Mouse (Mus musculus): Measurements from ENCODE around the gene Fpr3. TPM values are rescaled to one million over a fixed set of nuclear protein-coding genes. Genes with fewer than 3 reads are reported as not detected.

Gene Fpr3
- polyA plus RNA-seq (2012; ENCODE audit: low replicate concordance), result not detected in 2 replicates

DNA sequence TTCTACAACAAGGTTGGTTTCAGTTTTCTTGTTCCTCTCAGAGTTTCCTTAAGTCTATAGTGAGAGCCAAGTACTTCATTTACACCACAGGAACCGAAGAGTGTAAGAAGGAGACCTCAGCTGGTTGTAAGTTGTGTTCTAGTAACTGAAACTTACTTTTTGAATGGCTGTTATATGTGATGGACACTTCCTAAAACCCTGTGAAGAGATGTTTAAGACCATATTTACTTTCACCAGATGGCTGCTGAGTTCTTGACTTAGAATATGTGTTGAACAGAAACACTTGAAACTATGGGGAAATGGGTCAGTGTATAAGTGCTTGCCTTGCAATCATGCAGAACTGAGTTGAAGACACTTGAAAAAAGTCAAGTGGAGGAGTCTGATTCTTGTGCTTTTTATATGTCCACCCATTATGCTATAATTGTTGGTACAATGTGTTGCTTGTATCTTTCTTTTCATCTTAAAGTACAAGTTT, at the start of gene Fpr3, which contains the start of gene Fpr2:
Gene Fpr3 (plus strand): TSS at position 79 of the 475 bp plus-strand sequence.
Gene Fpr2 (plus strand): TSS at position 51 of the 475 bp plus-strand sequence.

GRCm38 (mm10) chr17:17855064-17855838, 32.4 kb upstream of the Fpr3 start, which contains the start of gene Has1:
Gene Has1, minus strand, starts transcription at chr17:17855205.

DNA sequence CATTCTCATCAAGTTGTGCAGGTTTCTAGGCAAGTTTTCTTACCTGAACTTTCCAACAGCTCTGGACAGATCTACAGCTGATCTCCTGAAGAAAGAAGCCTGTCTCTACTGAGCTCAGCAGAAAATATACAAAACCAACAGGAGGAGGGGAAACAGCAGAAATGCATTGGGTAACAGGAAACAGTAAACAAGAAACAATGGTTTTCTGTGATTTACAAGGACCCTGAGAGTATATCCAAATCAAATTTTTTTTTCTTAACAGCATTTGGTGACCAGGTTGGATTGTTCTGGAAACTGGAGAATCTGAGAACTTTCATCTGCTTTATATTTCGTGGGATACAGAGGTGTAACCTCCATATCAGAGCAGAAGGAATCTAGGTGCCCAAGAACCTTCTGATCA, 3.8 kb upstream of the Fpr3 start, which contains the start of gene Fpr1:
Gene Fpr1 (minus strand): TSS at position 101 of the 400 bp plus-strand sequence.

Other genes starting within 250 kb of the Fpr3 start
- not detected in 2 replicates for gene Vmn2r90, start 184.1 kb upstream of the Fpr3 start, polyA plus RNA-seq (2012; ENCODE audit: low replicate concordance)
- 5.2 and 5.9 TPM in 2 replicates for gene Spaca6, start 60.7 kb upstream of the Fpr3 start, polyA plus RNA-seq (2012; ENCODE audit: low replicate concordance)
- gene Has1, start 32.6 kb upstream of the Fpr3 start, polyA plus RNA-seq (2012; ENCODE audit: low replicate concordance), result 0.16 TPM in 1 of 2 replicates, not detected in the other
- gene Fpr1, start 3.9 kb upstream of the Fpr3 start, polyA plus RNA-seq (2012; ENCODE audit: low replicate concordance), result 0.40 and 1.2 TPM in 2 replicates
- 0.73 and 2.2 TPM in 2 replicates for gene Fpr2, start within 50 bp of the Fpr3 start, polyA plus RNA-seq (2012; ENCODE audit: low replicate concordance)
- not detected in 2 replicates for gene Fpr-rs4, start 133.9 kb downstream of the Fpr3 start, polyA plus RNA-seq (2012; ENCODE audit: low replicate concordance)
- gene Vmn2r124, start 161.6 kb downstream of the Fpr3 start, polyA plus RNA-seq (2012; ENCODE audit: low replicate concordance), result not detected in 2 replicates
- gene Vmn2r91, start 197.2 kb downstream of the Fpr3 start, polyA plus RNA-seq (2012; ENCODE audit: low replicate concordance), result not detected in 2 replicates